Mouse (Mus musculus) MEL-GATA-1-ER (cell line): Measurements from ENCODE around the gene Gm20388.

Experiments used
- DNase-seq: peaks from one replicate; pipeline ENCODE4 v3.0.0-alpha.2; 2012; ENCODE audit warnings: low read depth; ENCODE audit errors: extremely low read depth

The Gm20388 gene

DNA sequence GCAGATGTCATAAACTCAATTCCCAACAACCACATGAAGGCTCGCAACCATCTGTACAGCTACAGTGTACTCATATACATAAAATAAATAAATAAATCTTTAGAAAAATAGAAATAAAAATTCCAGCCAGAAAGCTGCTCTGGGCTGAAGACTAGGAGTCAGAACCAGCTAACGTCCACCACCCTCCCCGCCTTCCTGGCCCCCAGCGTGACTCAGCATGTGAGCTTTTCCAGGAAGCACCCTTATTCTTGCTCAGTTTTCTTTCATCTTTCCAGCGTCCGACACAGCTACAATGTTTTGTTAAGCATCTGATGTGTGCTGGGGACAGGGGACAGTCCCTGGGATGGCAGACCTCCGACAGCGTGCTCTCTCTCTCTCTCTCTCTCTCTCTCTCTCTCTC is 3434.5 kb downstream of the Gm20388 start:
- no peak for DNase-seq

DNA sequence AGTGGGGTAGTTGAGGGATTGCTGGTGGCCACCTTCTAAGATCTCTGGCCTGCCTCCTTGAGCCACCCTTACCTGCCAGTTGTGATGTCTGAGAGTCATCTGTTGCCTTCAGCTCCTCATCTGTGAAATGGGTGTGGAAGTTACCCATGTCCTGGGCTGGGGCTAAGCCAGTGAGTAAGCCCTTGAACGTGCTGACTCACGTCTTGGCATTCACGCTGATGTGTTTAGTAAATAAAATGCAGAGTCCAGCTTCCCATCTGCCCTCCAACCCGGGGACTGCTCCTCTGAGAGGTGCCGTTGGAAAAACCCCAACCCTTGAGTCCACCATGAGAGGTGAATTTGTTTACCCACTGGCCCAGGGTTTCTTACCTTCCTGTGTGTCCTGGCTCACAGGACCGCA is 3435.2 kb downstream of the Gm20388 start:
- DNase-seq = no peak

DNA sequence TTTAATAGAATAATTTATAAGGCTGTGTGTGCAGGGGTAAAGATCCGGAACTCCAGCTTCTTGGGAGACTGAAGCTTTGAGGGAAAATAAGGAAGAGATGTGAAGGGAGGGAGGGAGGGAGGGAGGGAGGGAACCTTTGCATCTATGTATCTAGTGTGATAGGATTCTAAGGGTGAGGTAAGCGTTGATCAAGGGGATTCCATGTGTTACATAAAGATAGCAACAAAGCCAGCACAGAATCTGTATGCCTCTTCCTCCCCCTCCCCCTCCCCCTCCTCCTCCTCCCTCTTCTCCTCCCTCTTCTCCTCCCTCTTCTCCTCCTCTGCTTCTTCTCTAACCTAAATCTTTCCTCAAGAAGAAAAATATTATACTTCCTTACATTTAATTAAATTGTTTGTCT is 3436.7 kb downstream of the Gm20388 start:
- DNase-seq = no peak

DNA sequence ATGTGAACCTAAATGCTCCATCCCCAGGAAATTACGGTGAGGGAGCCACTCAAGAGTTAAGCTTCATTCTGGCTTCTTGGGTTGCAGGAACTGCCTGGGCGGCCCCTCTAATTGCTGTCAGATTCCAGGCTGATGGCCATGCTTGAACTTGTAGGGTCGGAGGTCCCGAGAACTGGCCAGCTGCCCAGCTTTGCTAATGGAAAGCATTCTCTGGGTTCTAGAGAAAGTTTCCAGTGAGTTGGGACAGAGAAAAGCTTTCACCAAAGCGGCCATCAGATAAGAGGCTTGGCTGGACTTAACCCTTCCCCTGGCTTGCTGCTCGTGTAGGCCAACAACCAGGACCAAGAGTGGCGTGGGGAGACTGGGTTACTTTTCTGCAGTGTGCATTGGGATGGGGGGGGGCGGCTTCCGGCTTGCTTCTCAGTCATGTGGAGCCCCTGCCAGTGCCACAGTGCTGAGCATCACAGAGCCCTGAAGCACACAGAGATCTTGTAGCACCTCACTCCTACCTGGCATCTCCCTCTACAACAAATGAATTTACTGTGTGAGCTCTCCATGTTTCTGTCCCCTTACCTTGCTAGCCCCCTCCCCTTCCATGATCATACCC is 3437.7 kb downstream of the Gm20388 start:
- no peak for DNase-seq

DNA sequence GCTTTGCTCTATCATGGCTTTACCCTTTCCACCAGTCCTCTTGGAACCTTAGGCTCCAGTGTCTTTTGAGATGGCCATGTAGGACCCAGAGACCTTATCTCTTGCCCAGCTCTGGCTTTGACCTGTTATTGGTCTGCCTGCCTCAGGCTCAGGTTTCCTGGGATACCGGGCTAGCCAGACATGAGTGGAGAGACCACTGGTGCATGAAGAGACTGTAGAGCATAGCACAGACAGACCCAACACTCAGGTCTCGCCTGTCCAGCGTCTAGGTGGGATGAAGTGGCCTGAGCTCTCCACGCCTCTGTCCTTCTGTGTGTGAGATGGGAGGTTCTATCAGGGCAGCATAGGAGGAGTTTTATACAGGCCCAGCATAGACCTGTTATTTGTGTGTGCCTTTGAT is 3438.4 kb downstream of the Gm20388 start:
- DNase-seq = no peak

DNA sequence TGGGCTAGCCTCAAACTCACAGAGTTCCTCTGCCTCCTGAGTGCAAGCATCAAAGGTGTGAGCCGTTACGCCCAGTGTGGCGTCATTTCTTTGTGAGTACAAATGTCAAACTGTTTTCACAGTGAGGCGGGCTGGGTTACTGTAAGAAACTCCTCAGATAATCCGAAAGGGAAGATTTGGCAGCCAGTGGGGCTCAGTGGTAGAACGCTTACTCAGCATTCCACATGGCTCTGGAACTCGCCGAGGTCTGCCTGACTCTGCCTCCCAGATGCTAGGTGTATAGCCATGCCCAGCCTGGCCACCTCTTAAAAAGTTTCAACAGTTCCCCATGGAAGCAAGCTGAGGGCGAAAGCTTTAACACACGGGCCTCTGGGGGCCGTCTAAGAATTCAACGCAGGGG is 3441.5 kb downstream of the Gm20388 start:
- no peak for DNase-seq

DNA sequence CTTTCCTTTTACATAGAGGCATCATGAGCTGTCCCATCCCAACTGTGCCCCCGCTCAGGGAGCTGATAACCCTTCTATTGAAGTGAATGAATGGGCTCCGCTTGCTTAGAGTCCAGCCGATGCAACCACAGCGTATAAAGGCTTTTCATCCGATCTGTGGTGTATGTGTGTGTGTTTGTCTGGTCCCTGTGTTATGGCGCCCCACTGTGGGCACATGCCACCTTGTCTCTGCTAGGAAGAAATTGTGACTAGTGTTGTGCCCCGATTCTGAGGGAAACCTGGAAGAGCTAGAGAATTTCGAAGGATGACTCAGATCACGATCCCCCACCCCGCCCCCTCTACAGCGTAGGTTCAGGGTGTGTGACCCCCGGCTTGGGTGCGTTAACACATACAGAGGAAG is 3442.1 kb downstream of the Gm20388 start:
- DNase-seq = no peak

DNA sequence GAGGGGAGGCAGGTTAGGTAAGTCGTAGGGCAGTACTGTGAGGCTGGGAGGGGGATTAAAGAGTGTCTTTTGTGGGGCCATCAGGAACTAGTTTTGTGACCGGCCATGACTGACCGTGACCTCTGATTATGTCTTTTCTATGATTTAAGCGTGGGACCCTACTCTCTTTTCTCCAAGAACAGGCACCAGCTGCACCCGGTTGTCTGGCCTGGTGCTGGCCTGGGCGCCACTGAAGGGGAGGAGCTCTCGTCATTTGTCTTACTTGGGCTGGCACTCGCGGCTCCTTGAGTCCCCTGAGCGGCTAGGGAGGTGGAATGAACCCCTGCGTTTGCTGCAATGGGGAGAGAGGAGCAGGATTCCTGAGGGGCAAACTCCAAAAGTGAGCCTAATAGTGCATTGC is 3442.6 kb downstream of the Gm20388 start:
- DNase-seq = no peak

DNA sequence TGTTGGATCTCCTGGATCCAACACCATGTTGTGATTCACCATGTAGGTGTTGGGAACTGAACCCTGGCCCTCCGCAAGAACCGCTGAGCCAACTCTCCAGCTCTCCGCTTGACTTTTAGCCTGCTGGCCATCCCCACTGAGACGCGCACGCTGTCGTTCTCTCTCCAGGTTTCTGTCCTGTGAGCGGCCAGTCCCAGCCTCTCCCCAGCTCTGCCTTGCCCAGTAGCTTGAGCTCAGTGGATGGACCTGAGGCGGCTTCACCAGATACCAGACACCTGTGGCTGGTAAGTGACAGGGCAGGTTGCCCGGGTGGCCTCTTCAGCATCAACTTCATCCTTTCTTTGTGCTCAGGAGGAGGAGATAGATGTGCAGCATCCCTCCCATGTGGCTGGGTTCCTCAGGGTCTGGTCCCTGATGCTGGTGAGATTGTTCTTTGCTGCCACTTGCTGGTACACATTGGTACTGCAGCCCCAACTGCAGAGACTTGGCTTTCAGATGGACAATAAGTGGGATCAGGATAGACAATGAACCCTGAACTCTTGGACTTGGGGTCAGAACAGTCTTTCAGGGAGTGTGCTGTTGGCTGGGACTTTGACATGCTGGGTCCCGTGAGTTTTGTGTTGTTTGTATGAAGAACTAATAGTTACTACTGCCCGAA is 3450.6 kb downstream of the Gm20388 start:
- peak; percentile 13 for DNase-seq

DNA sequence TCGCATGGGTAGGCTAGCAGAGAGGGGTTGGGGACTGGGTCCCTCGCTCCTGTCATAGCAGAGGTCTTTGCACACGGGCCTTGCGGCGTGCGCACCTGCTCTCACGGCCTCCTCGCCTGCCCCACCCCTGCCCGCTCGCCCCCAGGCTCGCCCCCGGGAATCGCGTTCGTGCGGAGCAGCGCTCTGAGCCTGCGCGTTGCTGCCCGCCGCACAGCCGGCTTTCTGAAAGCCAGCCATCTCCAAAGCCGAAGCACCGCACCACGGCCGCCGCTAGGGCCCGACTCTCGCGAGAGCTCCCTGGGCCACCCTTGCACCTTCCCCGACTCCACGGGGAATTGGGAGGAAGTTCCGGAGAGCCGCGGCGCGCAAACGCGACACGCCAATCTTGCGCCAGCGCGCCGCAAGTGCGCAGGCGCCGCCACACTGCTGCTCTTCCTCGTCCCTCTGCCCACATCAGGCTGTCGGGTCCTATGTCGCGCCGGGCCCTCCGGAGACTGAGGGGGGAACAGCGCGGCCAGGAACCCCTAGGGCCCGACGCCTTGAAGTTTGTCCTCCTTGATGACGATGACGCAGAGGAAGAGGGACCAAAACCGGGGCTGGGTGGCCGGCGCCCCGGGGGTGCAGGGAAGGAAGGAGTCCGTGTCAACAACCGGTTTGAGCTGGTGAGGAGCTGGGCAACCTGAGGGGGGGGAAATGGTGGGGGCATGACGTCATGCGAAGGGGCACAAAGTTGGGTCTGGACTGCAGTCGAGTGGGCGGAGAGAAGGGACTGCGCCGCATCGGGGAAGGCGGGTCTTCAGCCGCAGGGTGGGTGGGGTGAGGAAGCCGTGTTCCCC is 3463.0 kb downstream of the Gm20388 start, which contains the start of gene Tcf25:
Gene Tcf25, plus strand, starts transcription at position 351 of the 836 bp plus-strand sequence.
- DNase-seq = peak; percentile 90

DNA sequence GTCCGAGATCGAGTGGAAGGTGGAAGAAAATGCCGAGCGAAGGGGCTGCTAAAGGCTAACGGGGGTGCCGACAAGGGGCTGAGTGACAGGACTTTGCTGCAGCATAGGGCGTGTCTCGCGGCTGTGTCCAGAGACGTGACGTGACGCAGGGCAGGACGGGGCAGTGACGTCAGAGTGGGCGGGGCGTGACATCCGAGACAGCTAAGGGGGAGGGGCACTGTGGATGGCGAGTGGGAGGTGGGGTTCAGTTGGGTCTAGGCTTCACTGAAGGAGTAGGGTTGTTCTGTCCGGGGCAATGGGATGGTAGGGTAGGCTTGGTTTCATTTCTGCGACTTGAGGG is 3463.6 kb downstream of the Gm20388 start:
- peak; percentile 65 for DNase-seq

DNA sequence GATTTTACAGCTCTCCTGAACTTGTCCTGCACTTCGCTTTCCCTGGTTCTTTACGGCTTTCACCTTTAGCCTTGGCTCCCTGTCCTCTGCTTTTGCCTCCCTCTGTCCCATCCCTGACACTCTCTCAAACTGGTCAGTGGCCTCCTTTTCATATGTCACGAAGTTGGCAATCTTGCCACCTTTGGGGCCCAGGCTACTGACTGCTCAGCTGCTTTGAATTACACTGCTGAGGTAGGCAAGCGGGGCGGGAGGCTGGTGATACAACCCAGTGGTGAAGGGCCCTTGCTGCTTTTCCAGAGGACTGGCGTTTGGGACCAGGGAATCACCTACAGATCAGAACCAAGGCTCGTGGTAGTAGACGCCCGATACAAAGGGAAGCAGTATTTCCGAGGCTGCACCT is 3465.1 kb downstream of the Gm20388 start:
- DNase-seq = no peak

DNA sequence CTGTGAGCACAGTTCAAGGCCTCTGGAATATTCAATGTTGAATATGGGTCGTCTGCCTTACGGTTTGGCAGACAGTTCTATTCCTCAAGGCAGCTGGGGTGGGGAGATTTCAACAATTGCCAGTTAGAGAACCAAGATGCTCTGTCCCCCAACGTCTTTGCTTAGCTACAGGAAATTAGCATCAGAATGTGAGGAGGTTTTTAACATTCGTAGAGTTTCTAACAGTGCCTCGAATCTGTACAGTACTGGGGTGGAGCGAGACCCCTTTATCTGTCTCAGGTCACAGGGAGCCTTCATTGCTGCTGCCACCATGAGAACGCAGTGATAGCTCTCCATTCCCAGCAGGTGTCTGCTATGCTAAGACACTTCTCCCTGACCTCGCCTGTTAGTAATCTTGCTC is 3465.5 kb downstream of the Gm20388 start:
- DNase-seq = no peak

DNA sequence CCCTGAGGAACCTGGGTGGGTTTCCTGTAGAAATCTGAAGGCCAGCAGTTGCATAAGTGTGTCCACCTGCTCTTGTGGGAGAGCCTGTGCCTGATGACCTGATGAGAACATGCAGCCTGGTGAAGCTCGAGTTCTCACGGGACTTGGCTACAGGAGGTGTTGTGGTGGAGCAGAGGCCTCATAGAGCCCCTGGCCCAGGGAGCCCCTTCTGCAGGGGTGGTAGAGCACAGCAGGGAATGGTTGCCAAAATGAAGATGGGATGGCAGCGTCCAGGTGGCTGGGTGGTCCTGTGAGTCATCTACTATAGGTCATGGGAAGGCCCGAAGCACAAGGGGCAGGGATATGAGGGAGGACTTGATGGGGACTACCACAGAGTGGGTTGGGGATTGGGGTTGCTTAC is 3471.1 kb downstream of the Gm20388 start:
- DNase-seq = no peak

DNA sequence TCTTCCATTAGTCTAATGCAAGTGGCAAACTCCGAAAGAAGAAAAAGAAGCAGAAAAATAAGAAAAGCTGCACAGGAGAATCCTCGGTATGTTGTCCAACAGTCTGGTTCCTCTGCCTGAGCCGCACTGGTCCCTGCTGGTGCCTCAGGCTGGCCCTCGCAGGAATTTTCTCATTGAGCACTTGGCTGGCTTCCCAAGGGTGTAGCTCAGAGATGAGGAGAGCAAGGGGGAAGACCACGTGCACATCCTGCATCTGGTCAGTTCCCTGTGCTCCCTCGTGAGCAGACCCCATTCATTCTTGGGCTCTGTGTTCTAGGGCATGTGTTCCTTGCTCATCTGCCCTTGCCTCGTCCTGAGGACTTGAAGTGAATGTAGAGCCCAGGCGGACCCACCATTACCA is 3471.9 kb downstream of the Gm20388 start:
- no peak for DNase-seq

DNA sequence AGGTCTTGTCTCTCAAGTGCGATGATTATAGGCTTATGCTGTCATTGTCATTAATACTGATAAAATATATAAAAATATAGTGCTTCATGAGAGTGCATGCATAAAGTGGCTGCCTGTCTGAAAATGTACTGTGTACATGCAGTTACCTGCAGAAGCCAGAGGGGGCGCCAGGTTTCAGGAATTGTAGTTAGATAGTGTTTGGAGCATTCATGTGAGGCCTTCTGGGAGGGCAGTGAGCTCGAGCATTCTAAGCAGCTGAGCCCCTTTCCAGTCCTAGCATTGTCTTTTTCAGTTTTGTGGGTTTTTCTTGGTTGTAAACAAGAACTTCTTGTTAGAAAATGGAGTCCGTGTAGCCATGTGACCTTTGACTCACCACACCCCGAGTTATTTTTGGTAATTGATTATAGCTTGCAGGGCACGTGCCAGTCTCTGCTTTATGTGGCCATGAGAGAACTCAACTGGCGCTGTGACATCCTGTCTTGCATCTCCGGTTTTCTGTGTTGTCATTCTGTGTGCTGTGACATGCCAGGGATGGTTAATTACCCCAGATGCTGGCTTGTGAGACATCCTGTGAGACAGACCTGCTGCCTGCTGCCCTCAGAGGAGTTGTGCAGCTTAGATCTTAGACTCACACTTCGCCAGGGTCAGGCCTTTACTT is 3474.4 kb downstream of the Gm20388 start:
- peak; percentile 19 for DNase-seq

DNA sequence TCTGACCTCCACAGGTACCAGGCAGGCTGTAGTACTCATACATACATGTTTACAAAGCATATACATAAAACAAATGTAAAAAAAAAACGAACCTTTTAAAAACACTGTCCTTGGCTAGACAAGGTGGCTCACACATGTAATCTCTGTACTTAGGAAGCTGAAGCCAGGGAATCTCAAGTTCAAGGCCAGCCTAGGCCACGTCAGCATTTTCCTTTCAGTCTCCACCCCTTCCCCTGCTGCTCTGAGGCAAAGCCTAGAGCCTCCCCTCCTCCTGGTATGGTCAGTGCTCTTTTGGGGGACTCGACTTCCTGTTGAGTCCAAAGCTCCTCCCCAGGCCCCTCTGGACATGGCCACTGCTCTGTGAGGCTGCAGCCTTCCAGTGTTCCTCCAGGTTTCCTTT is 3476.4 kb downstream of the Gm20388 start:
- DNase-seq = no peak

DNA sequence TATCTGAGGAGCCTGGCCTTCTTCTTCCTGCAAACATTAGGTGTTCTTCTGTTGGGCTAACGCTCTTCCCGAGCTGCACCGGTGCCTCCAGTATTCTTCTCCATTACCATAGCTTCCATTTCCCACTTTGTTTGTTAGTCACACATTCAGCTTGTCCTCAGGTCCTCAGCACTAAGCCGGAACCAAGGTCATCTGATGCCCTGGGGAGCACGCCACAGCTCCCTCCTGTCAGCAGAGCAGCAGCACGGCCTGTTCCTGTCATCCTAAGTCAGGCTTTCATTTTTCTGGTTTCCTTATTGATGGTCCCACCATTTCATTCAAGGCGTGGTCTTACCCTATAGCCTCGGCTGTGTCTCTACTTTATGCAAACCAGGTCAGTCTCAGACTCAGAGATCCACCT is 3477.2 kb downstream of the Gm20388 start:
- no peak for DNase-seq

DNA sequence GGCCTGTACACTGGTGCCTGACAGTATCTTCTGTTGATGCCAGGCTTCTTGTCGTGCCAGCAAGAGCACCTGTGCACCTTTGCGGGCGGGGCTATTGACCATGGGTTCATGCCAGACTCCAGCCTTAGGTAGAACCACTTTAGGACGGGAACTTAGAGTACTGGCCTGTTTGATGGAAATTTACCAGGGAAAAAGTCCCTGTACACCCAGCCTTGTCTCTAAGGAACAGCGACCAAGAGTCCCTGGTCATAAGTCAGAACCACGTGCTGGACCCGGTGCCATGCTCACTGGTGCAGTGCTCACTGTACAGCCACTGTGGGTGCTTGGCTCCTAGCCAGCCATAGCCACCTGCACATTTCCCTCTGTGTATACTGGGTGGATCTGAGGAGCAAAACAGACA is 3478.4 kb downstream of the Gm20388 start:
- no peak for DNase-seq

DNA sequence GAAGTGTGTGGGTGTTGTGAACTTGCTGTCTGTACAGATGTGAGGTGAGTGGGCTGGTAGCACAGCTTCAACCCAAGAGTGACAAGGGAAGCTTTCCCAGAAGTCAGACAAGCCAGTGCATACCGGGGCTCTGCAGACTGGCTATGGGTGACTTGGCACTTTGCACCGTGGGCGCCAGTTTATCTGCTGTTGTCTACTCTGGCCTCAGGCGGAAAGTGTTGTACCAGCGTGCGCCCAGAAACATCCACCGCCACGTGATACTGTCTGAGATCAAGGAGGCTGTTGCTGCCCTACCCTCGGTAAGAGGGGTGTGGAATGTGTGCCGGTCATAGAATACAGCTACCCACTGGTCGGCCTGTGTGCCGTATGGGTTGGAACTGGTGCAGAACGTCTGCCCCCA is 3487.7 kb downstream of the Gm20388 start:
- DNase-seq = no peak

DNA sequence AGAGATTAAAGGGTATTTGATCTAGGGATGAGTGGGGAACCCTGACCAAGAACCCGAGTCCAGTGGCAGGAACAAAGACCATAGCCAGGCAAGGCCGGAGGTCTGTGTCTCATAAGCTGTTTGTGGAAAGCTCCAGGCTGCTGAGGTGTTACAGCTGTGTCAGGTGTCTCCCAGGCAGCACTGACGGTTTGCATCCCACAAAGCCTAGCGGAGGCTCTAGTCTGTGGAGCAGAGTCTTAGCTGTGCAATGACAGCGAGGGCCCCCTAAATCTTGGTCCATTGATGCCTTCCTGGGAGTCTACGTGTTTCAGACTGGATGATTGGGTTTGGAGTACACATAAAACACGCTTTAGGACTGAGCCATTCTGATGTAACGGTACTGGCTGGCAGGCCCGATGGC is 3491.3 kb downstream of the Gm20388 start:
- no peak for DNase-seq

DNA sequence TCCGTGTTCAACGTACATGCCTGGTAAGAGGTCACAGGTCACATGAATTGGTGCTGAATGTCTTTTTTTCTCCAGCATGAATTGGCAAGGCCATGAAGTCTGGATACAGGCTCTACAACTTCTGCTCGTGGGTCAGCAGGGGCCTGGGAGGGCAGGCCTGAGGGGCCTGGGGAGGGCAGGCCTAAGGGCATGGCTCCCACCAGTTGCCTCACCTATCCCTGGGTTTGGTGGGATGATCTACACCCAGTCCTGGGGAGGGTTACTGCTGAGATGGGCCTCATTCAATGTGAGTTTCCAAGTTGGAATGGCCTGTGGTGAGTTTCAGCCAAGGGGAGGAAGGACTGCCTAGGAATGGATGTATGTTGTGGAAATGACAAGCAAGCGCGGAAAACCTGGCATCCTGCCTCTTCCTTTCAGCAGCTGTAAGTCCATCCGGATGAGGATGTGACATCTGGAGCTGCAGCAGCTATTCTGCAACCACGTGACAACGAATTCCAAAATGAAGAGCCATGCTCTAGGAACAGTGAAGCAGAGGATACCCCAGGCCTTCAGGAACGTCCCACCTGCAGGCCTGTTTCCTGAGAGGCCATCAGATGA is 3492.2 kb downstream of the Gm20388 start:
- no peak for DNase-seq
